Mouse (Mus musculus) liver (tissue): ENCODE measurements around the gene Pus10.
"Not testable (repeated sequence)": the region's sequence is repeated elsewhere in the genome, so short reads cannot be mapped to it uniquely, and the experiment has no call there.

ENCODE experiments used
- DNase-seq: peaks from one replicate; pipeline ENCODE4 v3.0.0-alpha.2; 2020; ENCODE audit warnings: mixed read lengths

The Pus10 gene

GRCm38 (mm10) chr11:23767369-23767768 lies 101.9 kb downstream of the Pus10 start:
- not testable (repeated sequence) for DNase-seq

GRCm38 (mm10) chr11:23767928-23768327 lies 102.5 kb downstream of the Pus10 start:
- DNase-seq: no peak

GRCm38 (mm10) chr11:23769033-23769432 lies 103.6 kb downstream of the Pus10 start:
- DNase-seq: no peak

- peak; percentile 16 for DNase-seq
Measured at GRCm38 (mm10) chr11:23769686-23770509, 104.4 kb downstream of the Pus10 start.

GRCm38 (mm10) chr11:23770510-23770759 lies 105.0 kb downstream of the Pus10 start:
- DNase-seq: no peak

- peak; percentile 82 for DNase-seq
Measured at GRCm38 (mm10) chr11:23770760-23771506, 105.5 kb downstream of the Pus10 start, which contains the start of gene Rel. Rel (minus strand) TSS chr11:23770970.

- no peak for DNase-seq
Measured at GRCm38 (mm10) chr11:23771507-23772097, 106.1 kb downstream of the Pus10 start.

- no peak for DNase-seq
Measured at GRCm38 (mm10) chr11:23772471-23772870, 107.0 kb downstream of the Pus10 start.

- DNase-seq: no peak
Measured at GRCm38 (mm10) chr11:23778787-23779201, 113.3 kb downstream of the Pus10 start.

- DNase-seq: no peak
Measured at GRCm38 (mm10) chr11:23782038-23782437, 116.6 kb downstream of the Pus10 start.
